Mouse (Mus musculus) T-cell, adult 66 days (primary cell): ENCODE data around the gene Mycn. TPM values are rescaled to one million over a fixed set of nuclear protein-coding genes. Genes with fewer than 3 reads are reported as not detected.

Source experiments
- total RNA-seq, 2 experiments: library from RNA; stranded (reverse); gene quantifications; 3 replicates in 1 of 2; 4 replicates in 1 of 2; pipeline ENCODE4 v1.2.4; 2023

The Mycn gene
- total RNA-seq, result 1 to 10 TPM in 1 of 2 experiments, under 1 TPM in 1; 0.80 to 1.1 TPM

DNA sequence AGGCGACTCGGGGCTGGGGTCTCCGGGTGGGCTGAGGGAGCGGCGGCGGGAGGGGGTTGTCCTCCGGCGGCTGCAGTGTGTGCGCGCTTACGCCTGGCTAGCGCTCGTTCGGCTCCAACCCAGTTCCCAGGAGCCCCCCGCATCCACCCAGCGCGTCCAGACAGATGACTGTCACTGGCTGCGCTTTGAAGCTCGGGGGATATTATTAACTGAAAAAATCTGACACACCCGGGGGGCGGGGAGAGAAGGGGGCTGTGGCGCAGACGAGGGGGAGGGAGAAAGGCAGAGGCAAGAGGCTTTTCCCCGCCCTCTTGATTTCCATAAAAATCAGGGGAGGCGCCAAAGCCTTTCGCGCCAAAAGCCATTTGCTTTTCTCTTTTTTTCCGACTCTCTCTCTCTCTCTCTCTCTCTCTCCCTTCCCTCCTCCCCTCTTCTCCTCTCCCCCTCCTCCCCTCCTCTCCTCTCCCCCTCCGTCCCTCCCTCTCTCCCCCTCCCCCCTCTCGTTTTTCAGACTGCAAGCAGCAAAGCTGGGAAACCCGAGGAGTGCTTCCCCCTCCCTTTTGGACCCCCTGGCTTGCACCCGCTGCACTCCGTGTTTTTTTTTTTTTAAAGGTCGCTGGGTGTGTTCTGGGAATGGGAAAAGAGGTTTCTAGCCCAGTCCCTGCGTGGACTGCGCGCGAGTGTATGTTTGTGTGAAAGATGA, at the start of gene Mycn:
Gene Mycn (minus strand): TSS at position 254 of the 703 bp plus-strand sequence.

